Mouse (Mus musculus) bone marrow, adult 2 months (tissue): ENCODE measurements around the gene Pitpnm3. TPM values are rescaled to one million over a fixed set of nuclear protein-coding genes. Genes with fewer than 3 reads are reported as not detected.

Experiments
- H3K27ac ChIP-seq: fragments of 200-500 bp; 2 replicates; pipeline ENCODE4 v1.5.1; 2012; ENCODE audit warnings: low read depth, mild to moderate bottlenecking, control low read depth, inconsistent platforms, low read length; ENCODE audit not compliant: control insufficient read depth, poor library complexity, insufficient read depth
- H3K4me1 ChIP-seq: fragments of 200-500 bp; 2 replicates; pipeline ENCODE4 v1.6.1; 2011; ENCODE audit warnings: low read length; ENCODE audit not compliant: control insufficient read depth, insufficient read depth
- H3K4me3 ChIP-seq: fragments of 200-500 bp; replicated peaks from 2 replicates; pipeline ENCODE3; 2011; ENCODE audit warnings: mild to moderate bottlenecking, low read depth, low read length, control low read depth; ENCODE audit not compliant: control insufficient read depth
- CTCF ChIP-seq: fragments of 200-500 bp; IDR thresholded peaks from 2 replicates; pipeline ENCODE4 v1.5.1; 2011; ENCODE audit warnings: low read length, control low read depth; ENCODE audit not compliant: control insufficient read depth, insufficient read depth
- POLR2A ChIP-seq: fragments of 200-500 bp; IDR thresholded peaks from 2 replicates; pipeline ENCODE4 v1.6.1; 2011; ENCODE audit warnings: low read depth, mild to moderate bottlenecking, control low read depth, low read length, borderline replicate concordance; ENCODE audit not compliant: control insufficient read depth
- WGBS: fragments of 180-500 bp; shearing (Covaris S2); methylation state at CpG from one replicate; pipeline ENCODE4 v1.1.7; 2018; 5-methylcytosine and 5-hydroxymethylcytosine counted together
- polyA plus RNA-seq: library from polyadenylated mRNA; stranded (reverse); fragments of >200 nt; gene quantifications from 2 replicates; pipeline ENCODE4 v1.2.4, GENCODE M21; 2011; ENCODE audit warnings: low replicate concordance; ENCODE audit not compliant: missing spikeins, insufficient read depth, insufficient read length

Gene Pitpnm3
- polyA plus RNA-seq, 1 experiment: not detected

DNA sequence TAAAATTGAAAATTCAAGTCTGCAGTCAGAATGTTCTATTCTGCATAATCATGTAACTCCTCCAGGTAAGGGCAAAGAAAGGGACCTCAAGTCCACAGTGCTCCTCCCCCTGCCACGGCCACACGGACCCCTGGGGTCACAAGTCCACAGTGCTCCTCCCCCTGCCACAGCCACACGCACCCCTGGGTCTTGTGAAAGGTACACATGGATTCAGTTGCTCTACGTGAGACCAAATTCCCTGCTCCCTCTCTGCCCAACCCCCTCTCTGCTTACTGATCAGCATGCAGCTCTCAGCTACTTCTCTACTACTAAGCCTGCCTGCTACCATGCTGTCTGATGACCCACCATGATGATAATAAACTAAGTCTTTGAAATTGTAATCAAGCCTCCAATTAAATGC, 34.3 kb upstream of the Pitpnm3 start:
- H3K4me1 ChIP-seq: no peaks in the 10 kb centered on the region
- no peak overlapping the region for H3K4me3 ChIP-seq
- H3K27ac ChIP-seq: no peak overlapping the region
- 85% methylated on average over 4 of the region's 4 CpGs for WGBS
- TF ChIP-seq POLR2A (no peak), CTCF (no peak)

DNA sequence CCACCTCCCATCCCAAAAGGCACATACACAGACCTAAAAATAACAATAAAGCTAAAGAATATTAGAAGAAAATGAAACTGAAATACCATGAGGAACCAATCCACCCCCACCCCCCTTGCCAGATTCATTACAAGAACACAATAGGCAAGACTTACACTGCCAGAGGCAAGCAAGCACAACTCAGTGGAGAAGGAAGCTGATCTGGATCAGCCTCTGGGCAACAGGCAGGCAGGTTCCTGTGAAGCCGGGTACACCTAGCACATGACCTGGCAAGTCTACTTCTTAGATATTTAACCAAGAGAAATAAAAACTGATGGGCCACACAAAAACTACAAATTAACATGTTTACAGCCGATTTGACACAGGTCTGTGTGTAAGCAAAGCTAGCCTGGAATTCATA, 27.6 kb upstream of the Pitpnm3 start:
- no peaks in the 10 kb centered on the region for H3K4me1 ChIP-seq
- WGBS: 86% methylated on average over 2 of the region's 2 CpGs
- TF ChIP-seq CTCF (no peak), POLR2A (no peak)
- H3K4me3 ChIP-seq: no peak overlapping the region
- H3K27ac ChIP-seq: no peak overlapping the region

- WGBS: 77% methylated on average over 2 of the region's 2 CpGs
- TF ChIP-seq CTCF (no peak), POLR2A (no peak)
- no peaks in the 10 kb centered on the region for H3K4me1 ChIP-seq
Observed at GRCm38 (mm10) chr11:72156624-72157023, 21.0 kb upstream of the Pitpnm3 start.

GRCm38 (mm10) chr11:72155981-72156428, 20.4 kb upstream of the Pitpnm3 start:
- H3K4me1 ChIP-seq: no peaks in the 10 kb centered on the region
- H3K4me3 ChIP-seq: no peak overlapping the region
- TF ChIP-seq CTCF: no peak
- WGBS: 82% methylated on average over 4 of the region's 4 CpGs
- no peak overlapping the region for H3K27ac ChIP-seq

More at GRCm38 (mm10) chr11:72156624-72157023, 21.0 kb upstream of the Pitpnm3 start:
- H3K27ac ChIP-seq: no peak overlapping the region
- no peak overlapping the region for H3K4me3 ChIP-seq

DNA sequence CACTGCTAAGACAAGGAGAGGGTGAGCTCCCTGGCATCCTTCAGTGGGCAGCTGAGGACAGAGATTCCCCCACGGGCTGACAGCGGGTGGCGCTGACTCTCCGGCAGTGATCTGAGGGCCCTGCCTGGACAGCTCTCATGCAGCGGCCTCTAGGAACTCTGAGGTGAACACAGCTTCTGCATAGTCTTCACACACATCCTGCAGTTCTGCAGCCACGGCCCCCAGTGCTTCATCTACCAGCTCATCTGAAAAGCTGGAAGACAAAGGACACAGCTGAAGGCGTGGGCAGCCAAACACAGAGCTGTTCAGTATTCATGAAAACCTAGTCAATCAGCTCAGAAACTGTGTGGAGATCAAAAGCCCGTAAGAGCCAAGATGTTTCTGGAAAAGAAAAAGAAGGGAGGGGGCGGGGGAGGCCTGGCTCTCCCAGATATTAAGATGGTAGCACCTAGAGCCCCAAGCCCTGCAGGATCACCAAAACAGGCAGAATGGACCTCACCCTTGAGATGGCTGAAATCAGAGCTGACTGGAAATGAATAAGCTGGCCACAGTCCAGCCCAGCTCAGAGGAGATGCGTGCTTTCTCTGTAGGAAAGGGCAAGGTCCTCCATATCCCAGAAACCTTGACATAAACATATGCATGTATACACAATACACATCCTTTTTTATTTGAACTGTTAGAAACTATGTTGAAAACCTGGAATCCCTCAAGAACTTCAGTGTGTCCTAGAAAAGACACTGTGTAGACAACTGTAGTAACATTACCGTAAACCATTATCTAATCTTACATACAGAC, 19.8 kb upstream of the Pitpnm3 start:
- Histone ChIP-seq H3K27ac (no peak overlapping the region), H3K4me1 (no peaks in the 10 kb centered on the region), H3K4me3 (no peak overlapping the region)
- TF ChIP-seq CTCF: no peak
- no peak for TF ChIP-seq POLR2A
- 84% methylated on average over 11 of the region's 11 CpGs for WGBS

DNA sequence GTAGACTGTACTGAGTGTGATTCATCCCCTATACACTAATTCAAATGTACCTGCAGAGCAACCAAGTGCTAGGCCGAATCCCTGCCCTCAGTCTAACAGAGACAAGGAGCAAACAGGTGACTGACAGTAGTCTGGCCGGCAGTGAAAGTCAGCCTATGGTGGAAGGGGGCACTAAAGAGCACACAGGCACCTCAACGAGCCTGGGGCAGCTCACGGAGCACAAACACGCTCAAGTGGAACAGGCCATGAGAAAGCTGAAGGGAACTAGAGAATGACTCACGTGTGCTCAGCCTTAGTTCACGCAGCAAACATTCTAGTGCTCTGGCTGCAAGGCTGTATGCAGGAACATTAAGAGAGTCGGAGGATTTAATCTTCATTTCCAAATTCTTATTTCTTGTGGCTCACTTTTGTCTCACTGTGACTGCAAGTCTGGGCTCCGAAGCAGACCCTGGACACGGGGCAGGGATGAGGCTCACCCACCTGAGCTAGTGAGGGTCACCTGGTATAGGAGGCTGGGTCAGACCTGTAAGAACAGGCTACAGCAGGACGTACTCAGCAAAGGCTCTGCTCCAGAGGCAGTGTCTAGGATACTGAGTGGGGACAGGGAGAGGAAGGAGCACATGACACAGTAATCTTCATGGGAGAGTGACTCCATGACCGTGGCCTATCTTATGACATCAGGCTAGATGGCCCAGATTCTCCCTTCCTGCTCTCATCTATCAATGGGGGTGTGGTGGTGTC, 17.7 kb upstream of the Pitpnm3 start:
- Histone ChIP-seq H3K27ac (no peak overlapping the region), H3K4me1 (no peaks in the 10 kb centered on the region), H3K4me3 (no peak overlapping the region)
- TF ChIP-seq CTCF: no peak
- no peak for TF ChIP-seq POLR2A
- WGBS: 80% methylated on average over 12 of the region's 12 CpGs

GRCm38 (mm10) chr11:72151120-72151519, 15.5 kb upstream of the Pitpnm3 start:
- Histone ChIP-seq H3K4me1 (no peaks in the 10 kb centered on the region), H3K27ac (no peak overlapping the region), H3K4me3 (no peak overlapping the region)
- WGBS: 82% methylated on average over 2 of the region's 2 CpGs
- TF ChIP-seq POLR2A (no peak), CTCF (no peak)

DNA sequence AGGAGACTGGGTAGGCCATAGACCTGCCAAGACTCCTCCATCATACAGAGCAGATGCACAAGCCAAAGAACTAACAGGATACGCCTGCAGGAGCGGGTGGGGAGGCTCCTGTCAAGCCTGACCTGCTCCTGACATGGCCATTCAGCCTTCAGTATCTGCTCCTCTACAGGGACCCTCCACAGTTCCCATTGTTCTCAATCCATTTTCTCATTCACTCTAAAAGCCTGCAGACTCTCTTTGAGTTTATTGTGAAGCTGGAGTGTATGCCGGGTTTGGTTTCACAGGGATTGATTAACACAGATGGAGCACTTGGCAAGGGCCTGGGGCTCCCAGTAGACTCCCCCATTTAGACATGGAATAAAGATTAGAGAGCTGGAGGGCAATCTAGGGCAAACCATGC, 12.3 kb upstream of the Pitpnm3 start:
- no peak for TF ChIP-seq POLR2A
- TF ChIP-seq CTCF: no peak
- whole genome bisulfite sequencing: 74% methylated on average over 3 of the region's 3 CpGs

DNA sequence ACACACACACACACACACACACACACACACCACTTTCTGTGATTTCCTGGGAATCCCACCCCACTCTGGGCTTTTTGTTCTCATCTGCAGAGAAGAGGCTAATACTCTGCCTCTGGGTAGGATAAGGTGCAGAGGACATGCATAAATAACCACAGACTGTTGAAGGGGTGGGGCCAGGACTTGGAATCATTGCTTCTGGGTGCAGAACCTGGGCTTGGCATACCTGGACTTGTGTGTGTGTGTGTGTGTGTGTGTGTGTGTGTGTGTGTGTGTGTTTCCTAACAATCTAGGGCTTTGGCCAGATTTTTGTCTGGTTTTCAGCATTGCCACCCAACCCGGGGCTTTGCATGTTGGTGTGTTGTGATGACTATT, 10.3 kb upstream of the Pitpnm3 start:
- Histone ChIP-seq H3K27ac (no peak overlapping the region), H3K4me1 (no peaks in the 10 kb centered on the region), H3K4me3 (no peak overlapping the region)
- TF ChIP-seq POLR2A (no peak), CTCF (no peak)
- 72% methylated on average over 1 of the region's 1 CpGs for WGBS

More for the DNA sequence above, 12.3 kb upstream of the Pitpnm3 start:
- H3K4me3 ChIP-seq: no peak overlapping the region
- H3K4me1 ChIP-seq: no peaks in the 10 kb centered on the region
- no peak overlapping the region for H3K27ac ChIP-seq
